Mouse (Mus musculus) right cerebral cortex, postnatal 10 days (tissue): ENCODE measurements around the gene Slc25a42.
"Not testable (repeated sequence)": the region's sequence is repeated elsewhere in the genome, so short reads cannot be mapped to it uniquely, and the experiment has no call there.

Experiments
- DNase-seq, 2 experiments: peaks; one replicate each; pipeline ENCODE4 v3.0.0; 2021; ENCODE audit warnings: low spot score in 2 of 2

Gene Slc25a42

GRCm38 (mm10) chr8:70212112-70213055, at the start of gene Slc25a42:
Gene Slc25a42, minus strand, starts transcription at chr8:70212305.
- DNase-seq, result peak; percentile 99 to 100

GRCm38 (mm10) chr8:70259043-70259442, 46.9 kb upstream of the Slc25a42 start:
- DNase-seq, result no peak

- DNase-seq, result no peak
Observed at GRCm38 (mm10) chr8:70258600-70258999, 46.5 kb upstream of the Slc25a42 start.

GRCm38 (mm10) chr8:70257456-70257855, 45.4 kb upstream of the Slc25a42 start:
- no peak for DNase-seq

GRCm38 (mm10) chr8:70254628-70255027, 42.5 kb upstream of the Slc25a42 start:
- DNase-seq, result no peak

GRCm38 (mm10) chr8:70247841-70248240, 35.7 kb upstream of the Slc25a42 start:
- DNase-seq, result no peak

GRCm38 (mm10) chr8:70246622-70247021, 34.5 kb upstream of the Slc25a42 start:
- DNase-seq, result no peak

GRCm38 (mm10) chr8:70240642-70241041, 28.5 kb upstream of the Slc25a42 start:
- DNase-seq, result no peak

GRCm38 (mm10) chr8:70237842-70238241, 25.7 kb upstream of the Slc25a42 start:
- DNase-seq, result no peak

GRCm38 (mm10) chr8:70234781-70235128, 22.6 kb upstream of the Slc25a42 start:
- no peak for DNase-seq

- peak; percentile 96 to 97 for DNase-seq
Observed at GRCm38 (mm10) chr8:70234080-70234780, 22.1 kb upstream of the Slc25a42 start, which contains the start of the genes Sugp2 and Armc6. Gene Sugp2, plus strand, starts transcription at chr8:70234226. Gene Armc6, minus strand, starts transcription at chr8:70234466.

- DNase-seq, result peak in 1 of 2 experiments; percentile 47
Observed at GRCm38 (mm10) chr8:70233606-70234005, 21.5 kb upstream of the Slc25a42 start.

- DNase-seq, result no peak
Observed at GRCm38 (mm10) chr8:70230837-70231236, 18.7 kb upstream of the Slc25a42 start.

GRCm38 (mm10) chr8:70227997-70228396, 15.9 kb upstream of the Slc25a42 start:
- no peak for DNase-seq

GRCm38 (mm10) chr8:70223341-70223740, 11.2 kb upstream of the Slc25a42 start:
- DNase-seq, result peak in 1 of 2 experiments; percentile 55

- no peak for DNase-seq
Observed at GRCm38 (mm10) chr8:70222041-70222440, 9.9 kb upstream of the Slc25a42 start.

- no peak for DNase-seq
Observed at GRCm38 (mm10) chr8:70220911-70221310, 8.8 kb upstream of the Slc25a42 start.

- no peak for DNase-seq
Observed at GRCm38 (mm10) chr8:70220236-70220840, 8.2 kb upstream of the Slc25a42 start.

GRCm38 (mm10) chr8:70219107-70219684, 7.1 kb upstream of the Slc25a42 start:
- peak; percentile 52 to 57 for DNase-seq

GRCm38 (mm10) chr8:70217441-70217840, 5.3 kb upstream of the Slc25a42 start:
- no peak for DNase-seq

GRCm38 (mm10) chr8:70216566-70216965, 4.5 kb upstream of the Slc25a42 start:
- DNase-seq, result peak; percentile 88 to 90

GRCm38 (mm10) chr8:70216161-70216560, 4.1 kb upstream of the Slc25a42 start:
- not testable (repeated sequence) for DNase-seq
